Mouse (Mus musculus) kidney, postnatal 10 days (tissue): Measurements from ENCODE around the gene Chrm5.

Source experiments
- DNase-seq: peaks from one replicate; pipeline ENCODE4 v3.0.0; 2021; ENCODE audit warnings: mixed read lengths

Chrm5 gene

DNA sequence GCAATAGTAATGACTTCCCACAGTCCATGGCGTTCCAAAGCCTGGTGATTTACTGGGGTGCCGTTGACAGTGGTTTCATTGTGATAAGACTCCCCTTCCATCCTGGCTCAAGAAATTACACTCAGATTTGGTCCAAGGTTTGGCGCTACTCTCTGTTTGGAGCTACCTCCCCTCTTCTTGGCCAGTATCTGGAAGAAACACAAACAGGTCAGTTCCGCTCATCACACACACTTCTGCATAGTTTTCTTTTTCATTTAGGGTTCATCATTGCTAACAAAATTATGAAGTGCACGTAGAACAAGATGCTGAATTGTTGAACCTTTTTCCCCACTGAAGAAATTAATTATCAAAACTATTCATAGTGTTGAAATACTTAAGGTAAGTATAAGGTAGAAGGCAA, at the start of gene Chrm5:
TSS of gene Chrm5 (minus strand) at position 101 of the 400 bp plus-strand sequence.
- DNase-seq: no peak

DNA sequence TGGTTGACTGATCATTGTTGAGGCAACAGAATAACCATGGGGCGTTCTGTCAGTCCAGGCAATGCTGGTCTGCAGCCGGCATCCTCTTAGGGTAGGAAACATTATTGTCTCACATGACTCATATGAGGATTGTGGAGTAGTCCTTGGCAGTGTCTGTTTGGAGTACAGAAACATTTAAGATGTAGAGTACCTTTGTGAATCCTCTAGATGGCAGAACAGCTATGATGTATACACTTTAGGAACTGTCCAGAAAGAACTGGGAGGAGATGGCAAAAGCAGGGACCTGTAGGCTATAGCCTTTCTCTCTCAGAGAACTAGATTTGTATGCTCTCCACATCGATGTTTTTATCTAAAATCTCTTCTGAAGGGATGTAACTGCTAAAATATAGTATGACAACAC, 46.4 kb upstream of the Chrm5 start:
- DNase-seq: no peak

- DNase-seq: no peak
Measured at GRCm38 (mm10) chr2:112520526-112521482, 40.2 kb upstream of the Chrm5 start.

DNA sequence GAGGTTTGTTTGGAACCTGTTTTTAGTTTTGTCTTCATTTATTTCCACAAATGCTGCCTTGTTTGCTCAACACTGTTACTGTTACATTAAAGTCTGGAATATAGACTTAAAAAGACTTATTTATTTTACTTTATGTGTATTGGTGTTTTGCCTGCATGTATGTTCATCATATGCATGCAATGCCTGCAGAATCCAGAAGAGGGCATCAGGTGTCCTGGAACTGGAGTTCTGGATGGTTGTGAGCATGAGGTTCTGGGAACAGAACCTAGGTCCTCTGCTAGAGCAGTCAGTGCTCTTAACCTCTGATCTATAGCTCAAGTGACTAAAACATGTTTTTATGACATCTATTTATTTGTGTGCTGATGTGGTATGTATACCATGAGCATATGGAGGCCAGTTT, 38.0 kb upstream of the Chrm5 start:
- no peak for DNase-seq

- no peak for DNase-seq
Measured at GRCm38 (mm10) chr2:112517218-112517617, 36.6 kb upstream of the Chrm5 start.

- DNase-seq: no peak
Measured at GRCm38 (mm10) chr2:112516728-112517127, 36.2 kb upstream of the Chrm5 start.

- no peak for DNase-seq
Measured at GRCm38 (mm10) chr2:112513036-112513435, 32.5 kb upstream of the Chrm5 start.

DNA sequence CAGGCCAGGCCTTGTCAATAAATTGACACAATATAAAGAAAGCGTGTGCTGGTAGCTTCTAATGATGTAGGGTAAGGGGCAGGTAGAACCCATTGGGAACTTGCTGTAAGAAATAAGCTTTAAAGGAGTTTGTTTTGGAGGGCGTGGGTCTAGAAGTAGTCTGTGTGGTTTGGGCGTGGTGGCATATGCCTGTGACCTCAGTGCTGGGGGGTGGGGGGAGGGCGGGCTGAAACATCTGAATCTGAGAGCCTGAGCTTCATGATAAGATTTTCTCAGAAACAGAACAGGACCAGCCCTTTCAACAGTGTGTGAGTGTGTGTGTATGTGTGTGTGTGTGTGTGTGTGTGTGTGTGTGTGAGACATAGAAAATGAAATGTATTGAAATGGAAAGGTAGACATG, 29.6 kb upstream of the Chrm5 start:
- no peak for DNase-seq

DNA sequence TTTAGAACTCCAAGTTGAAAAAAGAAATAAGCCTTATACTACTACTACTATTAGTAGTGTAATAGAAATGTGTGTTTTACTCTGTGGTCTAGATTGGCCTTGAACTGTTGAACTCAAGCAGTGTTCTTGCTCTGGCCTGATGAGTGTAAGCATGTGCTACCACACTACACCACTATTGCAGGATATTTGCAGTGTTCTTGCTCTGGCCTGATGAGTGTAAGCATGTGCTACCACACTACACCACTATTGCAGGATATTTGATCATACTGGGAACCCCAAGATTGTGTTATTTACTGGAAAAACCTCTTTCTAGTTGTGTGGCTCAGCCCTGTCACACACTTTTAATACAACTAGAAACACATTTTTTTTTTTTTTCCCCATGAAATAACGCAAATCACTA, 26.9 kb upstream of the Chrm5 start:
- DNase-seq: no peak

DNA sequence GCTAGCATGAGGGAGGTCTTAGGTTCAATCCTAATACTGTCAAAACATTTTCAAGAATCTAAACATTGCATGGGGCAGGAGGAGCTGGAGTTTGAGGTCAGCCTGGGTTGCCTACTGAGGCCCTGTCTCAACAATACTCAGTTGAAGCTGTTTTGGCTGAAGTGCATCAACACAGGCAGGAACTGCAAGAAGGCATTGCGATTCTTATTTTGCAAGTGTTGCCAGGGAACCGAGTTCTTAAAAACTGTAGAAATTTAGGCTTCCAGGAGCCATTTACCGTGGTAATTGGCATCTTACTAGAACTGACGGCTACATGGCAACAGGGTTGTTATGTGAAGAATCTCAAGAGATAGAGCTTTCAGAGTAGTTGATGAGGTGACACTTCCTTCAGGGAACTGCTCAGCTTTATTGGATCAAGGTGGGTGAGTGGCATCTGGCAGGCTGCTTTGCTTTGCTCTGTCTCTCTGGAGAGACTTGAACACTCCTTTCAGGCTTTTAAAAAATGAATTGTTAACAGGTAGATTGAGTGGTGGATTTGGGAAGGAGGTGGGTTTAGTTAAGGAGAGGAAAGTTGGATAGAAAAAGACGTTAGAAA, 26.4 kb upstream of the Chrm5 start:
- no peak for DNase-seq

DNA sequence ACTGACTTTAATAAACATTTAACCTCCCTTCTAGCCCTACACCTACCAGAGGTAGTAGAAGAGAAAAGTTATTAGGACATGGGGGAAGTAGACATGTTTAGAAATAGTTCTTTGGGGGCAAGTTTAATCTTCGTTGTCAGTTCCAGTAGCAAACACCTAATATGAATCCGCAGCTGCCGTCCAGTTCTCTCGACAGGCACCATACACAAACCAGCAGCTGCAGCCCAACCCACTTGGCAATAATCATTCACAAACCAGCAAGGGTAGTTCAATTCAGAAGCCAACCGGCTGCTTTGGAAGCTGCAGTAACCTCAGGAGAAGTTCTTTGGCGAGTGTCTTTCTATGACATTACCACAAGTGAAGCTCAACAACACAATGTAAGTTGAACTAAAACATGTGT, 23.4 kb upstream of the Chrm5 start:
- no peak for DNase-seq

GRCm38 (mm10) chr2:112501209-112501608, 20.6 kb upstream of the Chrm5 start:
- peak; percentile 86 for DNase-seq

- DNase-seq: peak; percentile 37
Measured at GRCm38 (mm10) chr2:112497851-112498250, 17.3 kb upstream of the Chrm5 start.

GRCm38 (mm10) chr2:112493539-112494260, 13.1 kb upstream of the Chrm5 start:
- DNase-seq: no peak

- DNase-seq: peak; percentile 92
Measured at GRCm38 (mm10) chr2:112492856-112493538, 12.4 kb upstream of the Chrm5 start, which contains the start of gene Aven. Gene Aven (plus strand): TSS chr2:112492964.

- DNase-seq: peak; percentile 18
Measured at GRCm38 (mm10) chr2:112492431-112492855, 11.9 kb upstream of the Chrm5 start.

GRCm38 (mm10) chr2:112491629-112492028, 11.1 kb upstream of the Chrm5 start:
- no peak for DNase-seq

GRCm38 (mm10) chr2:112490483-112491196, 10.1 kb upstream of the Chrm5 start:
- no peak for DNase-seq

GRCm38 (mm10) chr2:112484886-112485285, 4.3 kb upstream of the Chrm5 start:
- peak; percentile 34 for DNase-seq

GRCm38 (mm10) chr2:112483334-112483651, 2.7 kb upstream of the Chrm5 start:
- DNase-seq: peak; percentile 32

GRCm38 (mm10) chr2:112482533-112483333, 2.2 kb upstream of the Chrm5 start:
- DNase-seq: no peak
